Mouse (Mus musculus): ENCODE data around the gene Smg5.
"Not testable (repeated sequence)": the region's sequence is repeated elsewhere in the genome, so short reads cannot be mapped to it uniquely, and the experiment has no call there.

DNA sequence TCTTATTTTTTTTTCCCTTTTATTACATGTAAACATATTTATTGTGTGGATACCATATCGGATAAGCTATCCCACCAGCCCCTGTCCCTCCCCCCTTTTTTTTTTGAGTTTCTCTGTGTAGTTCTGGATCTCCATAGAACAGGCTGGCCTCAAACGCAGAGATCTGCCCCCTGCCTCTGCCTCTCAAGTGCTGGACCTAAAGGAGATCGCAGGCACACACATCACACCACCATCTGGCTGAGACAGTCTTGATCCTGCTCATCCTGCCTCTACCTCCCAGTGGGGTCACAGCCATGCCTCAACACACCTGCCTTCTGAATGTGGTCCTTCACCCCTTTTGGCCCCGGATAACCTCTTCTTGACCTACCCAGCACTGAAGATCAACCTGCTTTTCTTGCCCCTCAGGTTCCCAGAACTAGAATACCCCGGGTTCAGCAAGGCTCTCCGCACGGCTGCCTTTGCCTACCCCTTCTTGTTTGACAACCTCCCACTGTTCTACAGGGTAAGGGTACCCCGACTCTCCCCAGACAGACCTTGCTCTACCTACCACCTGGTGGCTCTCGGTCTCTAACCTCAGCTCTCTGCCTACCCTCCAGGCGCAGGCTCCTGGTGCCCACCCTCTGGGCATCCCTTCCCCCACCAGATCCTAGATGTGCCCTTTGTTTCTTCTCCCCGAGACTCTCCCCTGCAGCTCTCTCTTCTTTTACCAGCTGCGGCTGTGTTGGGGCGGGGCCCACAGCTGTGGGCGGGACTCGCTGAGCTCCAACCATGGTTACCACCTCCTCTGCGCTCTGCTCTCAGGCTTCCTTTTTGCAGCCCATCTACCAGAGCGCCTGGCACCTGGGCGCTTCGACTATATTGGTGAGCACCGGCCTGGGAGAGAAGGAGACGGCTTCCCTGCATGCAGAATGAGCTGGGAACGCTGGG, 45.6 kb downstream of the Smg5 start:
- TF ChIP-seq CTCF (IDR thresholded peaks at IDR 0.05; ENCODE audit: control insufficient read depth, insufficient read depth, low read length); POLR2A (IDR thresholded peaks at IDR 0.05; ENCODE audit: borderline replicate concordance, control insufficient read depth, low read depth, low read length): not testable (repeated sequence)

Data from bone marrow, adult 2 months (tissue).